Comparison of ENCODE assay signal across 25 mouse cellular contexts in genomic region chr14:117214373-117214772, GRCm38 (mm10).
"Had no signal": no experiment of that assay in that cellular context is flagged by ENCODE, and none has a peak within 500 bp of the region (broad histone marks: within the 10 kb centered on the region; RNA-seq: fewer than 3 reads in every experiment).

No protein-coding gene starts in this region.

- H3K27me3 ChIP-seq: heart, embryonic 13.5 days; heart, embryonic 15.5 days; hindbrain, embryonic 13.5 days; kidney, embryonic 15.5 days; limb, embryonic 13.5 days; limb, embryonic 15.5 days; liver, embryonic 12.5 days had no signal

- H3K4me2 ChIP-seq: heart, embryonic 11.5 days; heart, embryonic 13.5 days; heart, embryonic 15.5 days; hindbrain, embryonic 13.5 days; kidney, embryonic 15.5 days; limb, embryonic 13.5 days; limb, embryonic 15.5 days; liver, embryonic 12.5 days had no signal

- H3K36me3 ChIP-seq: heart, embryonic 13.5 days; heart, embryonic 15.5 days; hindbrain, embryonic 13.5 days; kidney, embryonic 15.5 days; limb, embryonic 13.5 days; limb, embryonic 15.5 days; liver, embryonic 12.5 days had no signal

- ATAC-seq: hindbrain, embryonic 16.5 days; intestine, embryonic 16.5 days; liver, embryonic 12.5 days had no signal

- H3K9ac ChIP-seq: heart, embryonic 13.5 days; heart, embryonic 15.5 days; hindbrain, embryonic 13.5 days; kidney, embryonic 15.5 days; limb, embryonic 13.5 days; limb, embryonic 15.5 days; liver, embryonic 12.5 days had no signal

- H3K4me1 ChIP-seq: heart, embryonic 13.5 days; heart, embryonic 15.5 days; hindbrain, embryonic 13.5 days; kidney, embryonic 15.5 days; limb, embryonic 13.5 days; limb, embryonic 15.5 days; liver, embryonic 12.5 days had no signal

- H3K4me3 ChIP-seq: heart, adult 2 months; heart, embryonic 13.5 days; heart, embryonic 15.5 days; hindbrain, embryonic 13.5 days; kidney, embryonic 15.5 days; limb, embryonic 13.5 days; limb, embryonic 15.5 days; liver, embryonic 12.5 days had no signal

- H3K27ac ChIP-seq: heart, adult 2 months; heart, embryonic 13.5 days; heart, embryonic 15.5 days; hindbrain, embryonic 13.5 days; kidney, embryonic 15.5 days; kidney, postnatal 0 days; limb, embryonic 13.5 days; limb, embryonic 15.5 days; liver, embryonic 12.5 days had no signal

- H3K9me3 ChIP-seq: heart, embryonic 13.5 days; heart, embryonic 15.5 days; hindbrain, embryonic 13.5 days; kidney, embryonic 15.5 days; limb, embryonic 13.5 days; limb, embryonic 15.5 days; liver, embryonic 12.5 days had no signal

- DNase-seq: gastrocnemius, postnatal 14 days; gastrocnemius, postnatal 36 days; heart, adult 11 months; heart, adult 2 months; heart, postnatal 14 days; heart, postnatal 36 days; kidney, adult 11 months; kidney, adult 2 months; kidney, adult 9 months; kidney, postnatal 14 days; kidney, postnatal 36 days; layer of hippocampus, adult 9-11 months; layer of hippocampus, postnatal 36 days; left cerebral cortex, postnatal 4 days had no signal
